Mouse (Mus musculus): ENCODE measurements at regions not wholly inside any gene's neighbourhood (a gene's known extent, or its start where the extent isn't known, plus 50 kb on each side); places are given as distances from the start of the nearest gene placed in this dataset.

DNA sequence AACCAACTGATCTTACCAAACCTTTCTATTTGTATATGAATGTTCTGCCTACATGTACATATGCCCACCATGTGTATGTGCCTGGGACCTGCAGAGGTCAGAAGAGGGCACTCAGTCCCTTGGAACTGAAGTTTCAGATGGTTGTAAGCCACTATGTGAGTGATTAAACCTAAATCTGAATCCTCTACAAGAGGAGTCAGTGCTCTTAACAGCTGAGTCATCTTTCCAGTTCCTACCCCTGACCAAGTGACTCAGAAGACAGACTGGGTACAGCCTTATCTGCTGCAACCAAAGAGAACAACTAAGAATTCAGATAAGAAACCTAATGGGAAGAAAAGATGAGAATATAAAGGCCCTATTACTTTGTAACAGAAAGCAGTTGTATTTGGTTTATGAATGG, 317.9 kb downstream of the Pax3 start:
- no peak for TF ChIP-seq POLR2A (IDR thresholded peaks at IDR 0.05; ENCODE audit: borderline replicate concordance, insufficient read depth, low read length)
- TF ChIP-seq CTCF (IDR thresholded peaks at IDR 0.05; ENCODE audit: borderline replicate concordance, insufficient read depth, low read depth, low read length): no peak
